Mouse (Mus musculus) inflammation-experienced regulatory T-cells, adult 6 months (primary cell): ENCODE data around the gene Pik3cb. TPM values are rescaled to one million over a fixed set of nuclear protein-coding genes. Genes with fewer than 3 reads are reported as not detected.

Experiments used
- ATAC-seq: one replicate; pipeline ENCODE4 v1.8.0; 2017
- polyA plus RNA-seq, 3 experiments: library from polyadenylated mRNA; unstranded; fragments of 100-300 nt; shearing (Covaris generic); gene quantifications; one replicate each; pipeline ENCODE4 v1.2.1; 2017

The Pik3cb gene
- polyA plus RNA-seq, 3 experiments from 2014 or later, result 0.42 to 0.63 (median 0.48) TPM

DNA sequence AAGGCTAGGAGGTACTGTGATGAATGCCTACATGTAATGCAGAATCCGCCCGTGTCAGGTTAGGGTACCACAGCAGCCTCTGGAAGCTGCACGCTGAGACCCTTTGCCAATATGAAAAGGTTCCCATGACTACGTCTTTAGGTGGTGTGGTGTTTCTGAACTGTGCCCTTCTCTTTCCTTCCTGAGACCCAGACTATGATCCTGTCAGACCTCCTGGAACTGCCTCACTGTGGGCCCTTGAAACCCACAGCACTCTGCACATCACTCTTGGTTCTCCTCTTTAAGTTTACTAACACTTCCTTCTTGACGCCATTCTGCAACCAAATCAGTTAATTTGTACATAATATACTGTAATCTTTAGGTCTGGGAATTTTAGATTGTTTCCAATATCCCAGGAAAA, 58.7 kb downstream of the Pik3cb start:
- ATAC-seq, result no peak

GRCm38 (mm10) chr9:99081308-99081707, 59.1 kb downstream of the Pik3cb start:
- ATAC-seq, result no peak

DNA sequence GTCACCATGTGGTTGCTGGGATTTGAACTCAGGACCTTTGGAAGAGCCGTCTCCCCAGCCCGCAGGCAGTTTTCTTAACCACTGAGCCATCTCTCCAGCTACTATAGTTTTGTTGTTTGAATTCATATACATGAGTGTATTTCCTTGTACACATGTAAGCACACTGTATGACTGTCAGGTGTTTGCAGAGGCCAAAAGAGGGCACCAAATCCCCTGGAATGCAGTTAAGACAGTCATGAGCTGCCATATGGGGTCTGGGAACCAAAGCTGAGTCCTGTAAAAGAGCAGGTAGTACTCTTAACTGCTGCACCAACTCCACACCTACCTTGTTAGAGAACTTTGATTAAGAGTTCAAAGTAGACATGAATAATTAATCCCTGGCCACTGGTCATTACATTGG, 59.8 kb downstream of the Pik3cb start:
- ATAC-seq, result no peak

- ATAC-seq, result no peak
Measured at GRCm38 (mm10) chr9:99074462-99074861, 66.0 kb downstream of the Pik3cb start.

DNA sequence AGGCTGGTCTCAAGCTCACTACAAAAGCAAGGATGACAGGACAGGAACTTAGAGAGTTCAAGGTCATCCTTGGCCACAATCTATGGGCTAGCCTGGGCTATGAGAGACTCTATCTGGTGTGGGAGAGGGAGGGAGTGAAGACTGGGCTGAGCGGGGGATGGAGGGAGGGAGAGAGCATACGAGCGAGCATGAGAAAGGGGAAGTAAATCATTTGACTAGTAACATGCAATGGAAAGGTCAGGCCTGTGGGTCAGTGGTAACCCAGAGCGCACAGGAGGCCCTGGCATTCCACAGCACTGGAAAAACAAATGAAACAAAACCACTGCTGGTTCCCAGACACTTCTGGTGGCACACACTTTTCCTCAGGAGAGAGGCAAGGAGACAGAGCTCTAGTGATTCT, 67.9 kb downstream of the Pik3cb start:
- no peak for ATAC-seq

GRCm38 (mm10) chr9:99065311-99065710, 75.1 kb downstream of the Pik3cb start:
- no peak for ATAC-seq

- ATAC-seq, result peak; percentile 46
Measured at GRCm38 (mm10) chr9:99064216-99064615, 76.2 kb downstream of the Pik3cb start.

DNA sequence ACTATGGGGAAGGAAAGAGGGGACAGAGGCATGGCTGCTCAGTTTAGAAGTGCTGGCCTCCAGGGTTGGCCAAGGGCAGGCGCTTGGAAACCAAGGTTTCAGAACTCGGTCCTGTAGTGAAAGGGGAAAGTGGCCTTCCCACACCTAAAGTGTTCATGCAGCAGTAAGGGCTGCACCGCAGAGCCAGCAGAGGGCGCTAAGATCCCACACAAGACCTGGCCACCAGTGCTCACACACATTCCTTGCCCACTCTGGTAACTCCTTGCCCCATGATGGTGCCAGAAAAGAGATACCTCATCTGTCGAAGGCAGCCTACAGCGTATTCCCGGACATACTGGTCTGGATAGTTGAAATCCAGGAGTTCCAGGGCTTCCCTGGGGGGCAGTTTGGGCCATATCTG, 77.9 kb downstream of the Pik3cb start:
- peak; percentile 58 for ATAC-seq

GRCm38 (mm10) chr9:99057751-99058150, 82.7 kb downstream of the Pik3cb start:
- no peak for ATAC-seq

GRCm38 (mm10) chr9:99049760-99050159, 90.7 kb downstream of the Pik3cb start:
- no peak for ATAC-seq

DNA sequence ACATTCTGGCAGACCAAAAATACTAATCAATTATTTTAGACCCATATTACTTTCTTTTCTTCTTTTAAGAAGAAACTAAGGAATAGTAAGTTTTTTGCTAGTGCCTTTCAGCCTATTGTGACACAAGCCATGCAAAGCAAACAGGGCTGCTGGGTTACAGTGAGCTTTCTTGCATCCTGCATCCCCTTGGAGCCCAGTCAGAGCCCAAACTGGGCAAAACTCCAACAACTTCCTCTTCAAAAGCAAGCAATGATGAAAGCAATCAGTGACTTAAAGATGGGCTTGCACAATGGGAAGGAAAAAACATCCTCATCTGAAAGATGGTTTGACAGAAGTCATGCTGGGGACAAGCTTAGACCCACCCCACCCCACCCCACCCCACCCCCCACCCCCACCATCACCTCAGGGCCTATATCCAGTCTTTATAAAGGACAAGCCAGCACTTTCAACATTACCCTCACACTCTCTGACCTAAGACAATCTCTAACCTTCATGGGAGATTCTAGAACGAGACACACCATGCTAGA, 91.6 kb downstream of the Pik3cb start:
- no peak for ATAC-seq

GRCm38 (mm10) chr9:99044761-99045160, 95.7 kb downstream of the Pik3cb start:
- no peak for ATAC-seq

DNA sequence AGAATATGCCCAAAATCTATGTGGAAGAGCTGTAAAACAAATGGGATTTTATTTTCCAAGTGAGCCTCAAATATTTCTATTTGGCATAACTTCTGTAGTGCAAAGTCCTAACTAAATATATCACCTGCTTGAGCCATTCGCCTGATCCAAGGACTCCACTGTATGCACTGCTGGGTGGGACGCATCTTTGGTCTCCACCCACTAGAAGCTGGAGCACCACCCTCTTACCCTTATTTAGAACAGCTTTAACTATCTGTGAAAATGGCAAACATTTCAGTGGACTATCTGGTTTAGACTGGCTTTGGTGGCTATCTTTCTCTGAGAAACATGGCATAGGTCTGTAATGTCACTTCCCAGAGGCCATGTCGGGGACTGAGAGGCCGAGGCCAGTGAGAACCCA, 97.8 kb downstream of the Pik3cb start:
- no peak for ATAC-seq

- no peak for ATAC-seq
Measured at GRCm38 (mm10) chr9:99041994-99042393, 98.4 kb downstream of the Pik3cb start.

DNA sequence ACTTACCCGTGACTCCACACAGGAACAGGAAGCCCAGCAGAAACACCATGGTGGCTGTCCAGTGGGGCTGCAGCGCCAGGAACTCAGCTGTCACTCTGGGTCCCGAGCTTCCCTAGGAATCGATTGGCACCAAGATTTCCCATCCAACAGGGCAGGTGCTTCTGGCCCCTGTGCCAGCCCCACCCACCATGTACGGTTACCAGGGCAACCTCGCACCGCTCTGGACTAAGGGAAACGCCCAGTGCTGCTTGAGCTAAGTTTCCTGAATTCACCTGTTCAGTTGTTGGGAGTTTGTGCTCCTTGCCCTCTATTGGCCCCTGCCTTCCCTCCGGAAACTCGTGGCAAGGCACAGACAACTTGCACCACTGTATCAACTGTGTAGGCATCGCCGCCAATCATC, 104.8 kb downstream of the Pik3cb start, which contains the start of gene Gm1123:
Gene Gm1123 (minus strand): TSS at position 141 of the 400 bp plus-strand sequence.
- ATAC-seq, result no peak

DNA sequence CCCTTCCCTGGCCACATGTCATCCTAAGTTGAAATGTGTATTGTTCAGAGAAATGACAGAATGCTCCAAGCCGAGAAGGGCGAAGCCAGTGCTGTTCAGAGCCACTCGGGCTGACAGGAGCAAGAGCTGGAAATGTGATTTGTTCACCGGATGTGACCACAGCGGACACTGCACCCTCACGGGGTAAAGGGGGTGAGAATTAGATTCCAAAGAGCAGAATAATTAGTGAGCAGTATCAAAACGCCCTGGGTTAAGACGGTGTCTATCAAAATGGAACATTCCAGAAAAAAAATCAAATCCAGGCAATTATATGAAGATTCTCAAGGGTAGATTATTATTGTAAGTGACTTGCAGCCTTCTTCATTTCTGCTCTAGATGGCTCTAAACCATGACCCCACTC, 106.3 kb downstream of the Pik3cb start:
- ATAC-seq, result no peak

- ATAC-seq, result no peak
Measured at GRCm38 (mm10) chr9:99032031-99032430, 108.4 kb downstream of the Pik3cb start.

DNA sequence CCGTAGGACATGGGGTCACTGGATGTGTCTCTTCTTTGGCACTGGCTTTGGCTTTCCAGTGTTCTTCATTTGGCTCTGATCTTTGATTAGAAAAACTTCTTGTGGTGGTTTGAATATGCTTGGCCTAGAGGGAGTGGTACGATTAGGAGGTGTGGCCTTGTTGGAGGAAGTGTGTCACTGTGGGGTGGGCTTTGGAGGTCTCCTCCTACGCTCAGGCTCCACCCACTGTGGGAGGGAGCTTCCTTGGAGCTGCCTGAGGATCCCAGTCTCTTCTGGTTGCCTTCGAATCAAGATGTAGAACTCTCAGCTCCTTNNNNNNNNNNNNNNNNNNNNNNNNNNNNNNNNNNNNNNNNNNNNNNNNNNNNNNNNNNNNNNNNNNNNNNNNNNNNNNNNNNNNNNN, 118.7 kb downstream of the Pik3cb start:
- ATAC-seq, result no peak

- ATAC-seq, result no peak
Measured at GRCm38 (mm10) chr9:99021166-99021565, 119.3 kb downstream of the Pik3cb start.

GRCm38 (mm10) chr9:99017679-99018078, 122.7 kb downstream of the Pik3cb start:
- no peak for ATAC-seq

GRCm38 (mm10) chr9:99016759-99017158, 123.7 kb downstream of the Pik3cb start:
- ATAC-seq, result no peak

DNA sequence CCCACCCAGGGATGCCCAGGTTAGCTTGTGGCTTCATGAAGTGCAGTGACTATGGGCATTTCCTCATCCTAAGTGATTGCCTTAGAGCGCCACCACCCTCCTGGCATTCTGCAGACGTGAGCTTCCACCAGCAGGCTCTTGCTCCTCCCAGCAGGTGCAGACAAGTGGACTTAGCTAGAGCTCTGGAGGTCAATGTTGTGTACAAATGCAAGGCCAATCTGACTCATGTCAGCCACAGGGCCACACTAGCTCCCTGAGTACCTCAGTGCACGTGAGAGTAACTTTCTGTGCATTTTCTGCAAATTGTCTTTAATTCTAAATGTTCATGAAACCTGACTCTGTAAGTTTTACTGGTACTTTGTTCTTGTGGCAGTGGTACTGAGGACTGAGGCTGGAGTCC, 124.1 kb downstream of the Pik3cb start:
- no peak for ATAC-seq

- peak; percentile 53 for ATAC-seq
Measured at GRCm38 (mm10) chr9:99009898-99010199, 130.6 kb downstream of the Pik3cb start.

DNA sequence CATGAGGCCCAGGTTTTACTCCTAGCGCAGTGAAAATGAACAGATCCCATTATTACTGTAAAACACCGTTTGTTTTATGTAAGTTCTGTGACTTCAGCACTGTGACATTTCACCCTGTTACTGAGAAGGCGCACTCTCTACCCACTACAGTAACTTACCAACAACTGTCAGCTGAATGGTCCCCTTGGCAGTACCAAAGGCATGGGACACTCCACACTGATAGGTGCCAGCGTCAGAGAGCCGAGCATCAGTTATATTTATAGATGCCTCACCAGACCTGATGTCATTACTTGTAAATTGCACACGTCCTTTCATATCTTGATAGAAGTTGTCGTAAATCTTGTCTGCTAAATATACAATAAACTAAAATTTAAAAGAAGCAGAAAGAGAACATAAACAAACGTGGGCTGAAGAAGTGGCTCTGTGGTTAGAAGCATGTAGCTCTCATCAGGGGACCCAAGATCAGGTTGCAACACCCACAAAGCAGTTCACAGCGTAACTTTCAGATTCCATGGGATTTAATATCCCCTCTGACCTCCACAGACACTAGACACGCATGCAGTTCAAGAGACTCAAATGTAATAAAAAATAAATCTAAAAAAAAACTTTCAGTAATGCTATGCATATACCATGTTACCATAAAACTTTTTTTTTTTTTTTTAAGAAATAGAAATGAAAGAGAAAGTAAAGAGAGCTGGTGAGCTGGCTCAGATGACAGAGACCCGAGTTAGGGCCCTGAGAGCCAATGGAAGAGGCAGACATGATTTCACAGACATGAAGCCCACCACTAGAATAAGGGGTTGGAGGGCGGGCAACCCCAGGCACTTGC, 131.1 kb downstream of the Pik3cb start:
- ATAC-seq, result peak; percentile 84

GRCm38 (mm10) chr9:99001326-99001725, 139.1 kb downstream of the Pik3cb start:
- ATAC-seq, result no peak
